Mouse (Mus musculus): ENCODE measurements around the gene Psmd11.
"Not testable (repeated sequence)": the region's sequence is repeated elsewhere in the genome, so short reads cannot be mapped to it uniquely, and the experiment has no call there.

Gene Psmd11

GRCm38 (mm10) chr11:80428381-80429008, at the start of gene Psmd11:
Gene Psmd11, plus strand, starts transcription at chr11:80428615.
- DNase-seq (ENCODE audit: extremely low spot score, low spot score): peak; percentile 94

GRCm38 (mm10) chr11:80379184-80379583, 49.2 kb upstream of the Psmd11 start:
- not testable (repeated sequence) for DNase-seq (ENCODE audit: extremely low spot score, low spot score)

GRCm38 (mm10) chr11:80382626-80383018, 45.8 kb upstream of the Psmd11 start:
- peak; percentile 52 for DNase-seq (ENCODE audit: extremely low spot score, low spot score)

- peak; percentile 98 for DNase-seq (ENCODE audit: extremely low spot score, low spot score)
Observed at GRCm38 (mm10) chr11:80383019-80383625, 45.3 kb upstream of the Psmd11 start, which contains the start of gene Zfp207. Gene Zfp207, plus strand, starts transcription at chr11:80383279.

- DNase-seq (ENCODE audit: extremely low spot score, low spot score): no peak
Observed at GRCm38 (mm10) chr11:80383626-80384046, 44.8 kb upstream of the Psmd11 start.

GRCm38 (mm10) chr11:80384461-80384860, 44.0 kb upstream of the Psmd11 start:
- no peak for DNase-seq (ENCODE audit: extremely low spot score, low spot score)

GRCm38 (mm10) chr11:80385055-80385454, 43.4 kb upstream of the Psmd11 start:
- DNase-seq (ENCODE audit: extremely low spot score, low spot score): no peak

GRCm38 (mm10) chr11:80386790-80387189, 41.6 kb upstream of the Psmd11 start:
- DNase-seq (ENCODE audit: extremely low spot score, low spot score): no peak

GRCm38 (mm10) chr11:80389885-80390284, 38.5 kb upstream of the Psmd11 start:
- no peak for DNase-seq (ENCODE audit: extremely low spot score, low spot score)

GRCm38 (mm10) chr11:80391407-80392120, 36.9 kb upstream of the Psmd11 start:
- DNase-seq (ENCODE audit: extremely low spot score, low spot score): no peak

- DNase-seq (ENCODE audit: extremely low spot score, low spot score): no peak
Observed at GRCm38 (mm10) chr11:80395930-80396329, 32.5 kb upstream of the Psmd11 start.

- DNase-seq (ENCODE audit: extremely low spot score, low spot score): no peak
Observed at GRCm38 (mm10) chr11:80396617-80397016, 31.8 kb upstream of the Psmd11 start.

GRCm38 (mm10) chr11:80407878-80408277, 20.5 kb upstream of the Psmd11 start:
- DNase-seq (ENCODE audit: extremely low spot score, low spot score): not testable (repeated sequence)

GRCm38 (mm10) chr11:80410377-80410776, 18.0 kb upstream of the Psmd11 start:
- DNase-seq (ENCODE audit: extremely low spot score, low spot score): no peak

- DNase-seq (ENCODE audit: extremely low spot score, low spot score): no peak
Observed at GRCm38 (mm10) chr11:80417085-80417484, 11.3 kb upstream of the Psmd11 start.

- no peak for DNase-seq (ENCODE audit: extremely low spot score, low spot score)
Observed at GRCm38 (mm10) chr11:80419743-80420142, 8.7 kb upstream of the Psmd11 start.

GRCm38 (mm10) chr11:80420202-80420984, 8.0 kb upstream of the Psmd11 start:
- DNase-seq (ENCODE audit: extremely low spot score, low spot score): no peak

- DNase-seq (ENCODE audit: extremely low spot score, low spot score): no peak
Observed at GRCm38 (mm10) chr11:80421421-80422047, 6.9 kb upstream of the Psmd11 start.

GRCm38 (mm10) chr11:80424691-80425090, 3.7 kb upstream of the Psmd11 start:
- DNase-seq (ENCODE audit: extremely low spot score, low spot score): no peak

GRCm38 (mm10) chr11:80425247-80425778, 3.1 kb upstream of the Psmd11 start:
- DNase-seq (ENCODE audit: extremely low spot score, low spot score): no peak

Data from neural tube, embryonic 10.5 days (tissue).